Mouse (Mus musculus): Measurements from ENCODE around the gene Eps15. TPM values are rescaled to one million over a fixed set of nuclear protein-coding genes. Genes with fewer than 3 reads are reported as not detected.

The Eps15 gene
- polyA plus RNA-seq, 1 experiment, result 23.7 TPM

DNA sequence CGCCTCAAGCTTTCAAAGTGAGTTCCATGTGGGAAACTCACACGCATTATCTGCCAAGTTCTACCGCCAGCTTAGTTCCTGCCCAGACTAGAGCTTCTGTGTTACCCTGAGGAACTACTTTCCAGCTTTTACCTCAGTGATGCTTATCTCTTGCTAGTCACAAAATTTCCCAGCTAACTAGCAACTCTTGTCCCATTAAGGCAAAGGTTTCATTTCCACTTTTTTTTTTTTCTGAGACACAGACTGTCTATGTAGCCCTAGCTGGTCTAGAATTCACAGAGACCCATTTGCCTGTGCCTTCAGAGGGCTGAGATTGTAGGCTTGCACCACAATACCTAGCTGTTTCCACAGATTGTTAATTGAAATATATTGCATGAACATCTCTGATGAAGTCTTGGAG is 12.6 kb upstream of the Eps15 start:
- no peak overlapping the region for H3ac ChIP-seq (ENCODE audit: control insufficient read depth, insufficient read length)
- H3K4me2 ChIP-seq (ENCODE audit: low read depth), result no peak overlapping the region
- no peaks in the 10 kb centered on the region for H3K27me3 ChIP-seq (ENCODE audit: control insufficient read depth, insufficient read depth, insufficient read length)
- no peaks in the 10 kb centered on the region for H3K36me3 ChIP-seq (ENCODE audit: control insufficient read depth, insufficient read depth)
- H3K4me3 ChIP-seq, result no peak overlapping the region
- TF ChIP-seq MYOG (IDR thresholded peaks at IDR 0.05; ENCODE audit: control insufficient read depth in 1 of 3, insufficient read depth in 1 of 3, insufficient read length in 2 of 3, low read depth in 2 of 3) (no peak), MAX (IDR thresholded peaks at IDR 0.05; ENCODE audit: low read depth) (no peak), MYOD1 (IDR thresholded peaks at IDR 0.05; ENCODE audit: control insufficient read depth in 1 of 3, insufficient read length in 2 of 3, low read depth in 2 of 3) (no peak), POLR2AphosphoS2 (IDR thresholded peaks at IDR 0.05; ENCODE audit: insufficient read length, low read depth) (no peak), E2F4 (IDR thresholded peaks at IDR 0.05; ENCODE audit: insufficient read depth) (no peak), SRF (IDR thresholded peaks at IDR 0.05; ENCODE audit: control insufficient read depth, insufficient read length, low read depth) (no peak)
- H3K79me2 ChIP-seq (ENCODE audit: control insufficient read depth, insufficient read depth), result no peaks in the 10 kb centered on the region

DNA sequence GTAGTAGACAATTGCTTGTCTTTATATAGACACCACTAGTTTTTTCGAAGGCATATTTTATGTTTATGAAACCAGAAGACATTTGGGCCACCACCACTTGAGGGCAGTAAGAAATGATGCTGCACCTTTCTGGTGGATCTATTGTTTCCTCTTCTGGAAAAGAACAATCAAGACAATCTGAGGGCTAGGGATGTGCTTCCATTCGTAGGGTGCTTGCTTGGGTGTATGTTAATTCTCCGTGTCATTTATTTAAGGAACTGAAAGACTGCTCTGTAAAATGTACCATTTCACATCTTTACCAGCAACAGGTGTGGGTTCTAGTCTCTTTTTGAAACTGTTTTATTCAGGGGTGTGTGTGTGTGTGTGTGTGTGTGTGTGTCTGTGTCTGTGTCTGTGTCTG is 11.2 kb upstream of the Eps15 start:
- Histone ChIP-seq H3K4me3 (no peak overlapping the region), H3K36me3 (ENCODE audit: control insufficient read depth, insufficient read depth) (no peaks in the 10 kb centered on the region), H3ac (ENCODE audit: control insufficient read depth, insufficient read length) (no peak overlapping the region), H3K4me2 (ENCODE audit: low read depth) (no peak overlapping the region), H3K79me2 (ENCODE audit: control insufficient read depth, insufficient read depth) (no peaks in the 10 kb centered on the region), H3K27me3 (ENCODE audit: control insufficient read depth, insufficient read depth, insufficient read length) (no peaks in the 10 kb centered on the region)
- TF ChIP-seq MYOD1 (IDR thresholded peaks at IDR 0.05; ENCODE audit: control insufficient read depth in 1 of 3, insufficient read length in 2 of 3, low read depth in 2 of 3) (no peak), TCF12 (IDR thresholded peaks at IDR 0.05; ENCODE audit: insufficient read depth, poor library complexity, severe bottlenecking) (no peak), USF1 (IDR thresholded peaks at IDR 0.05; ENCODE audit: low read depth) (no peak)

DNA sequence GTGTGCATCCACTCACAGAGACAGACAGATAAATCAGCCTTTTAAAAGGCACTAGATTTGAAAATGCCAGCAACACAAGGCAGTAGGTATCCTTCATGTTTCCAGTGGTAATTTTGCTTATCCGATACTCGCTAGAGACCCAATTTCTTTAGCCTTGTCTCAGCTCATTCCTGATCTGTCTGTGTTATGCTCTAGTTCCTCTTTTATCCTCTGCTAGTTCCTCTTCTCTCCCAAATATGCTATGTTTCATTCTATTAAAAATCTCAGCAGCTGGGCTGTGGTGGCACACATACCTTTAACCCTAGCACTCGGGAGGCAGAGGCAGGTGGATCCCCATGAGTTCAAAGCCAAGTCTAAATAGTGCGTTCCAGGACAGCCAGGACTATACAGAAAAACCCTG is 8.3 kb upstream of the Eps15 start:
- no peak overlapping the region for H3K4me2 ChIP-seq (ENCODE audit: low read depth)
- H3K27me3 ChIP-seq (ENCODE audit: control insufficient read depth, insufficient read depth, insufficient read length), result no peaks in the 10 kb centered on the region
- H3K36me3 ChIP-seq (ENCODE audit: control insufficient read depth, insufficient read depth), result no peaks in the 10 kb centered on the region
- TF ChIP-seq POLR2A (IDR thresholded peaks at IDR 0.05; ENCODE audit: insufficient read length, low read depth) (no peak), MYOD1 (IDR thresholded peaks at IDR 0.05; ENCODE audit: control insufficient read depth in 1 of 3, insufficient read length in 2 of 3, low read depth in 2 of 3) (no peak), MYOG (IDR thresholded peaks at IDR 0.05; ENCODE audit: control insufficient read depth in 1 of 3, insufficient read depth in 1 of 3, insufficient read length in 2 of 3, low read depth in 2 of 3) (no peak), CEBPB (IDR thresholded peaks at IDR 0.05; ENCODE audit: insufficient read depth, poor library complexity, severe bottlenecking) (no peak), MAX (IDR thresholded peaks at IDR 0.05; ENCODE audit: low read depth) (no peak), POLR2AphosphoS2 (IDR thresholded peaks at IDR 0.05; ENCODE audit: insufficient read length, low read depth) (no peak), E2F4 (IDR thresholded peaks at IDR 0.05; ENCODE audit: insufficient read depth) (no peak), TCF3 (IDR thresholded peaks at IDR 0.05; ENCODE audit: insufficient read length, low read depth) (no peak), SRF (IDR thresholded peaks at IDR 0.05; ENCODE audit: control insufficient read depth, insufficient read length, low read depth) (no peak), REST (IDR thresholded peaks at IDR 0.05; ENCODE audit: insufficient read depth, insufficient read length) (no peak), TCF12 (IDR thresholded peaks at IDR 0.05; ENCODE audit: insufficient read depth, poor library complexity, severe bottlenecking) (no peak), USF1 (IDR thresholded peaks at IDR 0.05; ENCODE audit: low read depth) (no peak)
- no peaks in the 10 kb centered on the region for H3K79me2 ChIP-seq (ENCODE audit: control insufficient read depth, insufficient read depth)
- no peak overlapping the region for H3K4me3 ChIP-seq
- H3ac ChIP-seq (ENCODE audit: control insufficient read depth, insufficient read length), result no peak overlapping the region

DNA sequence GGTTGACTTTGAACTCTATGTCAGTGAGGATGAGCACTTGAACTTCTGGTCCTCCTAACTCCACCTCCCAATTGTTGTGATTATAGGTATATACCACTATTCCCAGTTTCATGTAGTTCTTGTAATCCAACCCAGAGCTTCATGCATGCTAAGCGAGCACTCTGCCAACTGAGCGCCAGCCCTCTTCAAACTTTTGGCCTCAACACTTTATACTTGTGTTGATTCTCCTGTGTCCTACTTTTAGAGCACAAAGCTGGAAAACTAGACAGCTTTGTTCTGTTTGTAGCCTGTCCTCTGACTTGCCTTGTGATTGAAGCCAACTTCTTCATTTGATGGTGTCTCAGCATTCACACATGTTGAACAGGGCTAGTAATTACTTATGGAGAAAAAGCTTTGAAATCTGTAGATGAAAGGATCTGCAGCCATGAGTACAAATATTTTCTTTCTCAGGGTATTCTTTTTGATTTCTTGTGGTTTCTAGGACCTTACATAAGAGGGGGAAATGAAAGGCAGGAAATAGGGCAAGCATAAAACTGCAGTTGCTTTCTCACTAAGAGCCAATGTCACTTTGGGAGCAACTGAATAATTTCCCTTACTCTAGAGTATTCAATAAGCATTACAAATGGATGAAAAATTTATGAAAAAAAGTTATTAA is 6.4 kb upstream of the Eps15 start:
- Histone ChIP-seq H3K4me2 (ENCODE audit: low read depth) (no peak overlapping the region), H3K36me3 (ENCODE audit: control insufficient read depth, insufficient read depth) (no peaks in the 10 kb centered on the region), H3ac (ENCODE audit: control insufficient read depth, insufficient read length) (no peak overlapping the region), H3K79me2 (ENCODE audit: control insufficient read depth, insufficient read depth) (no peaks in the 10 kb centered on the region), H3K27me3 (ENCODE audit: control insufficient read depth, insufficient read depth, insufficient read length) (no peaks in the 10 kb centered on the region), H3K4me3 (no peak overlapping the region)
- TF ChIP-seq POLR2A (IDR thresholded peaks at IDR 0.05; ENCODE audit: insufficient read length, low read depth), result no peak
- TF ChIP-seq USF1 (IDR thresholded peaks at IDR 0.05; ENCODE audit: low read depth), result no peak
- TF ChIP-seq MAX (IDR thresholded peaks at IDR 0.05; ENCODE audit: low read depth), result no peak
- no peak for TF ChIP-seq MYOG (IDR thresholded peaks at IDR 0.05; ENCODE audit: control insufficient read depth in 1 of 3, insufficient read depth in 1 of 3, insufficient read length in 2 of 3, low read depth in 2 of 3)
- no peak for TF ChIP-seq TCF12 (IDR thresholded peaks at IDR 0.05; ENCODE audit: insufficient read depth, poor library complexity, severe bottlenecking)
- TF ChIP-seq SRF (IDR thresholded peaks at IDR 0.05; ENCODE audit: control insufficient read depth, insufficient read length, low read depth), result no peak
- no peak for TF ChIP-seq POLR2AphosphoS2 (IDR thresholded peaks at IDR 0.05; ENCODE audit: insufficient read length, low read depth)
- TF ChIP-seq REST (IDR thresholded peaks at IDR 0.05; ENCODE audit: insufficient read depth, insufficient read length), result no peak
- no peak for TF ChIP-seq TCF3 (IDR thresholded peaks at IDR 0.05; ENCODE audit: insufficient read length, low read depth)
- no peak for TF ChIP-seq CEBPB (IDR thresholded peaks at IDR 0.05; ENCODE audit: insufficient read depth, poor library complexity, severe bottlenecking)
- TF ChIP-seq MYOD1 (IDR thresholded peaks at IDR 0.05; ENCODE audit: control insufficient read depth in 1 of 3, insufficient read length in 2 of 3, low read depth in 2 of 3), result no peak
- TF ChIP-seq E2F4 (IDR thresholded peaks at IDR 0.05; ENCODE audit: insufficient read depth), result no peak

DNA sequence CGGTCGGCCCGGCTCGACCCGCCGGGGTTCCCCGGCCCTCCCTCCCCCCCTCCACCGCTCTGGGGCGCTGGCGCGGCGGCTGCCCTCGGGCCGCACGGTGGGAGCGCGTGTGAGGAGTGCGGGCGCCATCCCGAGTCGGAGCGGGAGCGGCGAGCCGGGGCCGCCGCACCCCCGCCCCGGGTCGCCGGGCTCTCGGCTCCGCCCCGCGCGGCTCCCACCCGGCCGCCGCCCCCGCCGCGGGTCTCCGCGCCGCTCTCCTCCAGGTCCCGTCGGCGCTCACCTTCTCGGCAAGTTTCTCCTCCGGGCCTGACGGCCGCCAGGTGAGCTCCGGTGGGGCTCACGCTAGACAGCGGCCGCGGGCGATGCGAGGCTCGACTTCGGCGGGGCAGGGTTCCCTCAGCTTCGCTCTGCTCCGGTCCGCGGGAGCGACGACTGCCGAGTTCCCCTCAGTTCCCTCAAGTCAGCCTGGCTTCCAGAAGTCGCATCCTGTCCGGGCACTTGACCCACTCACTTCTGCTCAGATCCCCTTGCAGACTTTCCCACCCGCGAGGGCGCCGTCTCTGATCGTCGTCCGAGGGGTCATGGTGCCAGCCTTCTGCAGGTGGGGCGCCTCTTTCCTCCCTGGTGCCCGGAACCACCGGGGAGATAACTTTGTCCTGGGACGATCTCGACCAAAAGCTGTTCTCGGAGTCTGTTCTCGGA is 542 bp downstream of the Eps15 start:
- TF ChIP-seq SRF (IDR thresholded peaks at IDR 0.05; ENCODE audit: control insufficient read depth, insufficient read length, low read depth) (no peak), E2F4 (IDR thresholded peaks at IDR 0.05; ENCODE audit: insufficient read depth) (no peak), MYOG (IDR thresholded peaks at IDR 0.05; ENCODE audit: control insufficient read depth in 1 of 3, insufficient read depth in 1 of 3, insufficient read length in 2 of 3, low read depth in 2 of 3) (peak in 1 of 3 experiments; percentile 16)
- H3K79me2 ChIP-seq (ENCODE audit: control insufficient read depth, insufficient read depth), result peaks cover 44% of the 10 kb centered on the region
- H3K4me3 ChIP-seq, result peak overlapping the region; percentile 65
- H3K4me2 ChIP-seq (ENCODE audit: low read depth), result peak overlapping the region; percentile 94
- peak overlapping the region; percentile 57 for H3ac ChIP-seq (ENCODE audit: control insufficient read depth, insufficient read length)
- no peaks in the 10 kb centered on the region for H3K36me3 ChIP-seq (ENCODE audit: control insufficient read depth, insufficient read depth)
- no peaks in the 10 kb centered on the region for H3K27me3 ChIP-seq (ENCODE audit: control insufficient read depth, insufficient read depth, insufficient read length)

Data from myocyte (in vitro differentiated cells).